Mouse (Mus musculus): Measurements from ENCODE around the gene Pogz. TPM values are rescaled to one million over a fixed set of nuclear protein-coding genes. Genes with fewer than 3 reads are reported as not detected.
"Not testable (repeated sequence)": the region's sequence is repeated elsewhere in the genome, so short reads cannot be mapped to it uniquely, and the experiment has no call there.

The Pogz gene
- total RNA-seq, 2 experiments from 2014 or later = 57.4 to 58.1 TPM

GRCm38 (mm10) chr3:94904759-94905158 lies 67.4 kb downstream of the Pogz start:
- DNase-seq (ENCODE audit: low spot score in 2 of 2) = not testable (repeated sequence)
- intact Hi-C loops (cut with DNase I) = loop anchor here (5.0 kb wide), 2 partner anchors 92 to 287 kb away; no protein-coding TSS in a partner anchor

DNA sequence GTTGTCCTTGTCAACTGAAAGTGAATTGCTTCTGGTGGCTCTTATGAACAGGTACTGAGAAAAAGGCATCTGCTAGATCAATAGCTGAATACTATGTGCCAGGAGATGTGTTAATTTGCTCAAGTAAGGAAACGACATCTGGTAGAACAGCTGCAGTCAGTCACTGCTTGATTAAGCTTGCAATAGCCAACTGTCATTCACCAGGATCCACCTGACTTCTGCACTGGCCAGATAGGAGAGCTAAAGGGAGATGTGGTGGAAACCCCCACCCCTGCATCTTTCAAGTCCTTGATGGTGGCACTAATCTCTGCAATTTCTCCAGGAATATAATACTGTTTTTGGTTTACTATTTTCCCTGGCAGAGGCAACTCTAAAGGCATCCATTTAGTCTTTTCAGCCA lies 69.1 kb downstream of the Pogz start:
- no peak for DNase-seq (ENCODE audit: low spot score in 2 of 2)
- intact Hi-C loops (cut with DNase I) = no loop called here

DNA sequence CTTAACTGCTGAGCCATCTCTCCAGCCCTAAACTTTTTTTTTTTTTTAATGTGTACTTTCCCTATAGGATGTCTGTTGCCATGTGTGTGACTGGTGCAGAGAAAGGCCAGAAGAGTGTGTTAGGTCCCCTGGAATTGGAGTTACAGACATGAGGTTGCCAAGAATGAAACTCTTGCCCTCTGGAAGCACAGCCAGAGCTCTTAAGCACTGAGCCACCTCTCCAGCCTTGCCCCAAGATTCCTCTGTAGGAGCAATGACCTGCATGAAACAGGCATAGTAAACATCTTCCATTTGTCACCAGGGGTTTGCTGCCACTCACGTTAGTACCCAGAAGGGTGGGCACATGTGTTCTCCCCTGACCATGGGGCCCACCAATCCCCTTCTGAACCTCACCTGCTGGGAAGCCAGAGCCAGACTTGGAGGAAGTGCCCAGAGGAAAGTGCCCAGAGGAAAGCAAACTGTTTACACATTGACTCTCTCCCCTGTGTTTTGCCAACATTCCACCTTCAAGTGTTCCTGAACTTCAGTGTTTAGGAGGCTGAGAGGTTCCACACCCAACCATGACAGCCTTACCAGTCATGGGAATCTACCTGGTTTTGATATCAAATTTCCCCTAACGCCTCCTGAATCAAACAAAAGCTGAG lies 73.8 kb downstream of the Pogz start:
- intact Hi-C loops (cut with DNase I) = no loop called here
- no peak for DNase-seq (ENCODE audit: low spot score in 2 of 2)

- DNase-seq (ENCODE audit: low spot score in 2 of 2) = no peak
- intact Hi-C loops (cut with DNase I) = no loop called here
Observed at GRCm38 (mm10) chr3:94913801-94914200, 76.4 kb downstream of the Pogz start.

- intact Hi-C loops (cut with DNase I) = no loop called here
- DNase-seq (ENCODE audit: low spot score in 2 of 2) = no peak
Observed at GRCm38 (mm10) chr3:94915903-94916741, 78.8 kb downstream of the Pogz start.

DNA sequence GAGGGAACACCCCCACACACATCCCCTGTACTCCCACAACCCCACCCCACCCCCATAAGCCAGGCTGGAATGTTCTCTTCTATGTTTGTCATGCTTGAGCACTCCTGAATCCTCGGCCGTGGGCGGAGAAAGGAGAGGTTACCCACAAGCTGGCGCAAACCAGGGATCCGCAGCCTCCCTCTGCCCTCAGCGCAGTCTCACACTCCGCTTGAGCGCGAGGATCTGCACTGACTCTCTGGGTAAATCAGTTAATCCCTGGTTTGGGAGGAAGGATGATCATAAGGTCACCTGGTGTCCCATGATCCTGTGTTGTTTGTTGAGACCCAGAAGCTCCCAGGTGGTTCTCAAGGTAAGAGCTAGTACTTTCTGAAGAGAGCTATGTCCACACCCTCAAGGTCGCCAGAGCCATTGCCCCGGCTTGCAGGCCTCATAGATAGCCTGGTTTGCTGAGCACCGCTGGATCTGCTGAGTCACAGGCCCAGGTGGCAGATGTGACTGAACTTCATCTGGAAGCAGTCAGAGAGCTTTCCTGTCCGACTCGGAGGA lies 80.5 kb downstream of the Pogz start:
- peak; percentile 11 to 39 for DNase-seq (ENCODE audit: low spot score in 2 of 2)
- intact Hi-C loops (cut with DNase I) = no loop called here

- intact Hi-C loops (cut with DNase I) = no loop called here
- DNase-seq (ENCODE audit: low spot score in 2 of 2) = no peak
Observed at GRCm38 (mm10) chr3:94918845-94919244, 81.5 kb downstream of the Pogz start.

GRCm38 (mm10) chr3:94921104-94921503 lies 83.7 kb downstream of the Pogz start:
- no peak for DNase-seq (ENCODE audit: low spot score in 2 of 2)
- intact Hi-C loops (cut with DNase I) = no loop called here

DNA sequence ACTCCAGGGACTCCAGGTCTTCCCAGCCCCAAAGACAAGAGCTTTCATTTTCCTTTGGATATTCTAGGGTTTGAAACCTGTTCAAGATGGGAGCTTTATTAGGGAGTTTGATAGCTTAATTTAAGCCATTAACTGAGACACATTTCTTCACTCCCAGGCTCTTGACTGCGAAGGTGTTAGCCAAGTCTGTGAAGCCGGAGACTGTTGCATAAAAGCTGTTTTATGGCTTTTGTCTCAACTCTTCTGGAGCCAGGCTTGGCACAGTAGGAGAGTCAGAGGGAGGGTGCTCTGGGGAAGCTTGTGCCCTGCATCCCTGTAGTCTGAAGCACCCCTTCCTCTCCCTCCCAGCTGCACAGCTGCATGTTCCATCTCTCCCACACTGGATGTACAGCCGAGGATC lies 85.0 kb downstream of the Pogz start:
- DNase-seq (ENCODE audit: low spot score in 2 of 2) = no peak
- intact Hi-C loops (cut with DNase I) = no loop called here

- DNase-seq (ENCODE audit: low spot score in 2 of 2) = no peak
- intact Hi-C loops (cut with DNase I) = no loop called here
Observed at GRCm38 (mm10) chr3:94924688-94925087, 87.3 kb downstream of the Pogz start.

GRCm38 (mm10) chr3:94926301-94926736 lies 89.0 kb downstream of the Pogz start:
- intact Hi-C loops (cut with DNase I); DNase-seq (ENCODE audit: low spot score in 2 of 2): not testable (repeated sequence)

DNA sequence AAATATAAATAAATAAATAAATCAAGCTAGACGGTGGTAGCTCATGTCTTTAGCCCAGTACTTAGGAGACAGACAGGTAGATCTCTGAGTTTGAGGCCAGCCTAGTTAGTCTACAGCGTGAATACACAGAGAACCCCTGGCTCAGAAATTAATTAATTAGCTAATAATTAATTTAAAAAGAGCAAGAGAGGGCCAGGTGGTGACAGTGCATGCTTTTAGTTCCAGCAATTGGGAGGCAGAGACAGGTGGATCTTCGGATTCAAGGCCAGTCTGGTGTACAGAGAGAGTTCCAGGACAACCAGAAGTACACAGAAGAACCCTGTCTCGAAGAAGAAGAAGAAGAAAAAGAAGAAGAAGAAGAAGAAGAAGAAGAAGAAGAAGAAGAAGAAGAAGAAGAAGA lies 91.6 kb downstream of the Pogz start:
- intact Hi-C loops (cut with DNase I); DNase-seq (ENCODE audit: low spot score in 2 of 2): not testable (repeated sequence)

DNA sequence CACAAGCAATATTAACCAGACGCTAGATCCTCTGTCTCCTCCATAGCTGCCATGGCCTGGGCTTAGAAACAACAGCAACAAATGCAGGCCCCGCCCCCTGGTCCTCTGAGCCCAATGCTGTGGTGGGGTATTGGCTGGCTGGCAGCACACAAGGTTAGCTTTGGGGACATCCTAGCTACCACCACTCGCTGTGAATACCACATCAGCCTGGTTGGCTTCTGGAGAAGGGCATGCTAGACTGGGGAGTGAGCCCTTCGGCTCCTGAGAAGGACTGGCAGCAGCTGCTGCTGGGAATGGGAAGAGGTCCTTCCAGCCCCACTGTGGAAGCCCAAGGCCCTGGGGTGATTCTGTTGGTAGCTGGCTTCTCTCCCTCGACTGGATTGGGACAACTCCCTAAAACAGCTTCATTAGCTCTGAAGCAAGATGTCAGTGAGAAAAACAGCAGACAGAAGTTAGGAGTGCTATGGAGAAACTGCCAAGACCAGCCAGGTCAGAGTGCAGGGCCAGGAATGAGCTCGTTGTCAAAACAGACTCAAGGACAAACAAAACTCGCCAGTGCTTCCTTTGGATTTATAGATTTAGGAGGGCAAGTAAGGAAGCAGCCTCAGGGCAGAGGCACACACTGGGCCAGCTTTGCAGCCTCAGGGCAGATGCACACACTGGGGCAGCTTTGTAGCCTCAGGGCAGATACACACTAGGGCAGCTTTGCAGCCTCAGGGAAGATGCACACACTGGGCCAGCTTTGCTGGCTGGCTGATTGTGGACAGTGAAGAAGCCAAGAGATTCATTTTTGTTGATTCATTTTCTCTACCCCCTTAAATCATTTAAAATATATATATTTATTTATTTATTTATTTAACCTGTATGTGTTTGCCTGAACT lies 93.3 kb downstream of the Pogz start:
- intact Hi-C loops (cut with DNase I) = loop anchor here (10.0 kb wide), 1 partner anchor 236 kb away; the partner anchor contains the start of gene Selenbp2
- DNase-seq (ENCODE audit: low spot score in 2 of 2) = not testable (repeated sequence)

GRCm38 (mm10) chr3:94931427-94932082 lies 94.2 kb downstream of the Pogz start:
- intact Hi-C loops (cut with DNase I) = loop anchor here (10.0 kb wide), 1 partner anchor 237 kb away; the partner anchor contains the start of gene Selenbp2
- not testable (repeated sequence) for DNase-seq (ENCODE audit: low spot score in 2 of 2)

Other genes starting within 250 kb of the Pogz start
- not detected for gene Gm10972, start 194.5 kb upstream of the Pogz start, total RNA-seq (2021)
- gene Tuft1, start 178.7 kb upstream of the Pogz start, total RNA-seq (2021) = 1 to 10 TPM; 1.3 to 1.6 TPM
- 1 to 10 TPM in 1 of 2 experiments, not detected in 1; 1.1 TPM for gene Selenbp2, start 144.0 kb upstream of the Pogz start, total RNA-seq (2021)
- gene Cgn, start 51.1 kb upstream of the Pogz start, total RNA-seq (2021) = 1 to 10 TPM; 3.3 to 3.4 TPM
- 100 to 1,000 TPM; 263 to 284 TPM for gene Psmb4, start 49.4 kb downstream of the Pogz start, total RNA-seq (2021)
- 1 to 10 TPM; 7.5 to 9.0 TPM for gene Selenbp1, start 95.5 kb downstream of the Pogz start, total RNA-seq (2021)
- 10 to 100 TPM; 22.2 to 27.6 TPM for gene Rfx5, start 116.5 kb downstream of the Pogz start, total RNA-seq (2021)
- gene Pi4kb, start 137.2 kb downstream of the Pogz start, total RNA-seq (2021) = 10 to 100 TPM; 51.0 to 61.8 TPM
- 10 to 100 TPM; 21.4 to 22.2 TPM for gene Zfp687, start 177.9 kb downstream of the Pogz start, total RNA-seq (2021)
- 100 to 1,000 TPM; 154 to 156 TPM for gene Psmd4, start 205.0 kb downstream of the Pogz start, total RNA-seq (2021)